Mouse (Mus musculus) midbrain, embryonic 10.5 days (tissue): ENCODE results near the gene Tgds. TPM values are rescaled to one million over a fixed set of nuclear protein-coding genes. Genes with fewer than 3 reads are reported as not detected.

Experiments used
- DNase-seq: peaks from one replicate; pipeline ENCODE4 v3.0.0-alpha.2; 2017; ENCODE audit warnings: low spot score
- H3K27ac ChIP-seq: fragments of 300-500 bp; sonication (generic); replicated peaks from 2 replicates; pipeline ENCODE4 v1.5.1; 2016; ENCODE audit warnings: mild to moderate bottlenecking
- H3K27me3 ChIP-seq: fragments of 300-500 bp; sonication (generic); 2 replicates; pipeline ENCODE4 v1.6.1; 2016; ENCODE audit warnings: low read depth, mild to moderate bottlenecking; ENCODE audit not compliant: poor library complexity, severe bottlenecking
- H3K36me3 ChIP-seq: fragments of 300-500 bp; sonication (generic); 2 replicates; pipeline ENCODE4 v1.6.1; 2016; ENCODE audit warnings: mild to moderate bottlenecking, moderate library complexity
- H3K4me1 ChIP-seq: fragments of 300-500 bp; sonication (generic); 2 replicates; pipeline ENCODE4 v1.6.1; 2016
- H3K4me3 ChIP-seq: fragments of 300-500 bp; sonication (generic); 2 replicates; pipeline ENCODE4 v1.5.1; 2016; ENCODE audit warnings: mild to moderate bottlenecking, moderate library complexity
- H3K9me3 ChIP-seq: fragments of 300-500 bp; sonication (generic); replicated peaks from 2 replicates; pipeline ENCODE4 v1.6.1; 2016; ENCODE audit warnings: mild to moderate bottlenecking
- WGBS: fragments of 180-500 bp; shearing (Covaris S2); methylation state at CpG from one replicate; pipeline ENCODE4 v1.1.7; 2016; 5-methylcytosine and 5-hydroxymethylcytosine counted together
- polyA plus RNA-seq: library from polyadenylated mRNA; unstranded; fragments of >200 nt; fragmentation: Nextera tagmentation; extraction: Ambion mirVana; gene quantifications from 2 replicates; pipeline ENCODE4 v1.2.1, GENCODE M21; 2016

The Tgds gene
- polyA plus RNA-seq, 1 experiment from 2014 or later, result 28.3 TPM

- no peaks in the 10 kb centered on the region for H3K36me3 ChIP-seq
- H3K27ac ChIP-seq, result no peak overlapping the region
- H3K9me3 ChIP-seq, result no peaks in the 10 kb centered on the region
- H3K4me1 ChIP-seq, result no peaks in the 10 kb centered on the region; the same call in 1 of the 2 replicates
- H3K27me3 ChIP-seq, result no peaks in the 10 kb centered on the region
- H3K4me3 ChIP-seq, result no peak overlapping the region
- 88% methylated on average over 12 of the region's 12 CpGs for WGBS
- DNase-seq, result no peak
These were observed 62.5 kb downstream of the Tgds start for GRCm38 (mm10) chr14:118070100-118070499.

GRCm38 (mm10) chr14:118069439-118070079 lies 63.0 kb downstream of the Tgds start:
- no peaks in the 10 kb centered on the region for H3K9me3 ChIP-seq
- no peak for DNase-seq

More at GRCm38 (mm10) chr14:118069439-118070079, 63.0 kb downstream of the Tgds start:
- Histone ChIP-seq H3K27me3 (no peaks in the 10 kb centered on the region), H3K27ac (no peak overlapping the region), H3K36me3 (no peaks in the 10 kb centered on the region), H3K4me1 (no peaks in the 10 kb centered on the region; the same call in 1 of the 2 replicates), H3K4me3 (no peak overlapping the region)
- 87% methylated on average over 12 of the region's 12 CpGs for WGBS

Other genes with a start within 250 kb of the Tgds start
- 3.5 TPM in 2 replicates for gene Dct, start 80.5 kb downstream of the Tgds start, polyA plus RNA-seq
- 35.8 and 38.5 TPM in 2 replicates for gene Gpr180, start 4.4 kb upstream of the Tgds start, polyA plus RNA-seq
- gene Sox21, start 104.3 kb upstream of the Tgds start, polyA plus RNA-seq, result 11.1 and 12.3 TPM in 2 replicates
- not detected in 2 replicates for gene Gm9376, start 134.2 kb upstream of the Tgds start, polyA plus RNA-seq